Mouse (Mus musculus) forebrain, embryonic 14.5 days (tissue): ENCODE results near the gene Cdc14a. TPM values are rescaled to one million over a fixed set of nuclear protein-coding genes. Genes with fewer than 3 reads are reported as not detected.

Experiments used
- ATAC-seq: fragments of 200-750 bp; cut with Nextera tagmentation; 2 replicates; pipeline ENCODE4 v1.8.0; 2017; ENCODE audit warnings: mild to moderate bottlenecking, moderate library complexity
- DNase-seq: peaks from one replicate; pipeline ENCODE4 v3.0.0-alpha.2; 2015; ENCODE audit warnings: low spot score
- H3K27ac ChIP-seq: fragments of 300-500 bp; sonication (generic); 2 replicates; pipeline ENCODE4 v1.5.1; 2014; ENCODE audit warnings: low read depth, mild to moderate bottlenecking, control low read depth, low read length, moderate library complexity
- H3K27me3 ChIP-seq: fragments of 300-500 bp; sonication (generic); replicated peaks from 2 replicates; pipeline ENCODE4 v1.6.1; 2014; ENCODE audit warnings: low read length, control low read depth, mixed read lengths; ENCODE audit not compliant: control insufficient read depth, insufficient read depth
- H3K36me3 ChIP-seq: fragments of 300-500 bp; sonication (generic); 2 replicates; pipeline ENCODE4 v1.6.1; 2014; ENCODE audit warnings: low read length, control low read depth; ENCODE audit not compliant: control insufficient read depth, insufficient read depth
- H3K4me1 ChIP-seq: fragments of 300-500 bp; sonication (generic); 2 replicates; pipeline ENCODE4 v1.6.1; 2014; ENCODE audit warnings: antibody characterized with exemption, low read length, control low read depth; ENCODE audit not compliant: control insufficient read depth, insufficient read depth
- H3K4me2 ChIP-seq: fragments of 300-500 bp; sonication (generic); 2 replicates; pipeline ENCODE4 v1.6.1; 2014; ENCODE audit warnings: mild to moderate bottlenecking, control low read depth, low read length
- H3K4me3 ChIP-seq: fragments of 300-500 bp; sonication (generic); 2 replicates; pipeline ENCODE4 v1.5.1; 2014; ENCODE audit warnings: low read depth, low read length, control low read depth
- H3K9ac ChIP-seq: fragments of 300-500 bp; sonication (generic); 2 replicates; pipeline ENCODE4 v1.6.1; 2014; ENCODE audit warnings: mild to moderate bottlenecking, low read length, control low read depth, moderate library complexity
- H3K9me3 ChIP-seq: fragments of 300-500 bp; sonication (generic); replicated peaks from 2 replicates; pipeline ENCODE4 v1.6.1; 2016; ENCODE audit warnings: low read length, control low read depth, mixed read lengths; ENCODE audit not compliant: control insufficient read depth
- WGBS: fragments of 180-500 bp; shearing (Covaris S2); extraction: QIAGEN DNeasy Blood & Tissue Kit; methylation state at CpG from one replicate; pipeline ENCODE4 v1.1.7; 2014; 5-methylcytosine and 5-hydroxymethylcytosine counted together
- polyA plus RNA-seq: library from polyadenylated mRNA; unstranded; fragments of >200 nt; fragmentation: Nextera tagmentation; extraction: Ambion mirVana; gene quantifications from 2 replicates; pipeline ENCODE4 v1.2.1, GENCODE M21; 2014

The Cdc14a gene
- polyA plus RNA-seq = 7.4 and 7.7 TPM in 2 replicates

DNA sequence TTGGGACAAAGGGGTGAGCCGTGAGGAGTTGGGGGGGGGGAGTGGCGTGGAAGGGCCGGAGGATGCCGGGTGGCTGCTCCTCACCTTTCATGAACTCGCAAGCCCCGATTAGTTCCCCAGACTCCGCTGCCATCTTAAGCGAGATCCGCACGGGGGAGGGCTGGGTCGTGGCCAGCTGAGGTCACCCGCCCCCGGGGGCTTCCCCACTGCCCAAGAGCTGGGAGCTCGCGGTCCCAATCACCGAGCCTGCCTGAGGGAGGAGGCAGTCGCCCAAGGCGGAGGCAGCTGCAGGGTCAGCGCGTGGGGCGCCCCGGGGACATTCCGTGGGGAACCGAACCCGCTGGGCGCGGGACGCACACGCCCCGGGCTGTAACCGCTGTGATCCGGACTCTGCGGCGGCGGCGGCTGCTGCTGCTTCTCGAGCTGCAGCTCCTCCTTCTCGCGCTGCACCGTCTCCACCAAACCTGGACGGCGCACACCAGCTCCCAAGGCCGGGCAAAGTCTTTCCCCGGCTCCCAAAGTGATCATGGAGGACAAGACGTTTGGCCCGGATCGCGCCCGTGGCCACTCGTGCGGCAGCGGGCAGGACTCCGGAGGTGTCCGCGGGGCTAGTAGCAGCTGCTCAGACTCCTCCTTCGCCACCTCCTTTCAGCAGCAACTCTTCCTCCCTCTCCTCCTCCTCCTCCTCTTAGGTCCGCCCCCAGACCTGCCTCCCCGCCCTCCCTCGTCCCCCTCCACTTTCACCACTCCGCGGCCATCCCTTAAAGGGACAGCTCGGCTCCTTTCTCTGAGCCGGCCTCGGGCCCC is at the start of gene Cdc14a:
Gene Cdc14a, minus strand, starts transcription at position 680 of the 807 bp plus-strand sequence.
- under 1% methylated on average over 50 of the region's 64 CpGs for WGBS
- Histone ChIP-seq H3K9me3 (no peaks in the 10 kb centered on the region), H3K4me1 (peaks cover 12% of the 10 kb centered on the region), H3K27ac (peak within 1 kb of the TSS; percentile 86), H3K27me3 (no peaks in the 10 kb centered on the region), H3K36me3 (peaks cover 2% of the 10 kb centered on the region; the same call in 1 of the 2 replicates), H3K4me3 (peak within 1 kb of the TSS; percentile 97), H3K4me2 (peak within 1 kb of the TSS; percentile 92), H3K9ac (peak within 1 kb of the TSS; percentile 91)
- ATAC-seq = peak; percentile 91
- peak; percentile 95 for DNase-seq

DNA sequence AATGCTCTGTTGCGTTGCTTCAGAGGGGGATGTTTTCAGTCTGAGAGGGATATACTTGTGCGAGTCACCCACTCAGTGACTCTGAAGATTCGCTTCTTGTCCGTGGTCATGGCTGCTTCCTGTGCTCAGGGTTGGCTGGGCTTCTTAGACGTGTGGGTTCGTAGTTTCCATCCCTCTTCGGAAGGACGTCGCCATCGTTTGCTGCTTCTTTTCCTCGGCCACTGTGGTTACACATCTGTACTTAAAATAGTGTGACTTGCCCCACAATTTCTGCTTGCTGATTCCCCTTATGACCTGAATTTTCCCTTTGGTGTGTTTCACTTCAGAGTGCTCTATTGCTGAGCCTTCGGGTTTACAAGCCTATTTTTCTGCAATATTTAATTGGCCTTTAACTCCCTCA is 41.9 kb upstream of the Cdc14a start:
- H3K4me1 ChIP-seq = no peaks in the 10 kb centered on the region
- no peak overlapping the region for H3K4me2 ChIP-seq
- DNase-seq (no peak), ATAC-seq (no peak)
- H3K9me3 ChIP-seq = no peaks in the 10 kb centered on the region
- H3K36me3 ChIP-seq = no peaks in the 10 kb centered on the region
- H3K9ac ChIP-seq = no peak overlapping the region
- H3K27me3 ChIP-seq = no peaks in the 10 kb centered on the region
- WGBS = 93% methylated on average over 12 of the region's 12 CpGs
- no peak overlapping the region for H3K4me3 ChIP-seq
- H3K27ac ChIP-seq = no peak overlapping the region

DNA sequence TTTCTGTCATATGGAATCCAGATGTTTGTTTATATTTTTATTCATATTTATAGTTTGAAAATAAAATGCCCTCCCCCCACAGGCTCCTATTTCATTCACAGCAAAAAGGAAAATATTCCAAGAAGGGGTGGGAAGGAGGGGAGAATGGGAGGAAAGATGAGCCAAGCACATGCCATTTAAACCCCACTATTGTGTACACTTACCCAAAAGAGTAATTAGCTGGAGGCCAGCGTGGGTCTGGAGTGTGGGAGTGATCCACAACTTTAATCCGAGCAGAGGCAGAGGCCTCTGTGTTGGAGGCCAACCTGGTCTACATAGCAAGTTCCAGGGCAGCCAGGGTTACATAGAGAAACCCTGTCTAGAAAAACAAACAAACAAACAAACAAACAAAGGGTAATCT is 40.5 kb upstream of the Cdc14a start:
- DNase-seq (no peak), ATAC-seq (no peak)
- Histone ChIP-seq H3K4me1 (no peaks in the 10 kb centered on the region), H3K27me3 (no peaks in the 10 kb centered on the region), H3K27ac (no peak overlapping the region), H3K4me3 (no peak overlapping the region), H3K9me3 (no peaks in the 10 kb centered on the region), H3K4me2 (no peak overlapping the region), H3K9ac (no peak overlapping the region), H3K36me3 (no peaks in the 10 kb centered on the region)
- 19% methylated on average over 2 of the region's 2 CpGs for WGBS

DNA sequence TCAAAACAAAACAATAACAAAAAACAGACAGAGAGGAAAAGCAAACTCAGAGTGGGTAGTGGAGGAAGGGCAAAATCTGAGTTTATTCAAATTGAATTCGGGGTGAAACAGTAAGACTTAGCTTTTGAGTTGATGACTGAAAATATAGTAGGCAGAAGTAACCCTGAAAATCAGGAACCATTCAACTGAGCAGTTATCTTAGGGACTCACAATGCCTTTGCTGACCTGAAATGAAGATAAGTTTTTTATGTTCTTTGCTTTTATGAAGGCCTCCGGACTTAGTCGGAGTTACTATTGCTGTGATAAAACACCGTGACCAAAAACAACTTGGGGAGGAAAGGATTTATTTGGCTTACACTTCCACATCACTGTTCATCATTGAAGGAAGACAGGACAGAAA is 37.2 kb upstream of the Cdc14a start:
- DNase-seq = no peak
- no peaks in the 10 kb centered on the region for H3K4me1 ChIP-seq
- H3K27me3 ChIP-seq = no peaks in the 10 kb centered on the region
- no peak overlapping the region for H3K9ac ChIP-seq
- 93% methylated on average over 4 of the region's 4 CpGs for WGBS
- H3K4me2 ChIP-seq = no peak overlapping the region
- no peak overlapping the region for H3K27ac ChIP-seq
- ATAC-seq = no peak
- H3K9me3 ChIP-seq = no peaks in the 10 kb centered on the region
- no peaks in the 10 kb centered on the region for H3K36me3 ChIP-seq
- no peak overlapping the region for H3K4me3 ChIP-seq

DNA sequence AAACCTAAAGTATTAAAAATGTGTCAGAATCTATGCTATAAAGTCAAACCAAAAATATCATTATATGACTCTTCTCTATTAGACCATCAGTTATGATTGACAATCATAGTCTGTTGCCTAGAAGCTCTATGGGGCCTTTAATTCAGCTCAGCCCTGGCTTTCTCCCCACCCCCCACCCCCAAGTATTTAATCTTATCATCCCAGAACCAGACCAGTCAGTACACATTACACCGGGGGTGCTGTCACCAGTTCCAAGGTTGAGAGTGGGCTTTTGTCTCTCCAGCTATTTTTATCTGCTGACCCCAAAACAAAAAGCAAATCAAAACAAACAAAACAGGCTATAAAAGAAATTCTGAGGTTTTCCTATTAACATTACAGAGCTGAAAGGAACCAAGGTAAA is 30.7 kb upstream of the Cdc14a start:
- H3K9me3 ChIP-seq = no peaks in the 10 kb centered on the region
- WGBS = 79% methylated on average over 1 of the region's 1 CpGs
- no peak overlapping the region for H3K4me3 ChIP-seq
- no peaks in the 10 kb centered on the region for H3K36me3 ChIP-seq
- H3K27me3 ChIP-seq = no peaks in the 10 kb centered on the region
- H3K4me2 ChIP-seq = no peak overlapping the region
- DNase-seq (no peak), ATAC-seq (no peak)
- H3K4me1 ChIP-seq = no peaks in the 10 kb centered on the region
- H3K27ac ChIP-seq = no peak overlapping the region
- H3K9ac ChIP-seq = no peak overlapping the region

DNA sequence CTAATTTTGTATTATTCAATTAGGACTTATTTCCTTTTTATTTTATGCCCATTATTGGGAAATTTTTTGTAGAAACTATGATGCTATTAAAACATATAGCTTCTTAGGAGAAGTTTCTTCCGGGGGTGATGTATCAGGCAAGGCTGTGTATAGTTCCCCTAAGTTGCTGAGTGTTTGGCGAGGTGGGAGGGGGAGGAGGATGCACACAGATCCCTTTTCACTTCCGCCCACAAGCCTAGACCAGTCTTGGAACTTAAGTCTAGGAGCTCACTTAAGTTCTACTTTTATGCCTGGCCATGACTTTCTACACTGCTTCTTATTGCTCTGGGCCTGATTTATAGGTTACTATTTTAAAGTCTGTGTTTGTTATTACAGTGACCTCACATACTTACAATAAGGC is 26.9 kb upstream of the Cdc14a start:
- DNase-seq (no peak), ATAC-seq (no peak)
- WGBS = 92% methylated on average over 3 of the region's 3 CpGs
- Histone ChIP-seq H3K27ac (no peak overlapping the region), H3K36me3 (no peaks in the 10 kb centered on the region), H3K4me3 (no peak overlapping the region), H3K27me3 (no peaks in the 10 kb centered on the region), H3K4me2 (no peak overlapping the region), H3K9ac (no peak overlapping the region), H3K9me3 (no peaks in the 10 kb centered on the region), H3K4me1 (no peaks in the 10 kb centered on the region)

DNA sequence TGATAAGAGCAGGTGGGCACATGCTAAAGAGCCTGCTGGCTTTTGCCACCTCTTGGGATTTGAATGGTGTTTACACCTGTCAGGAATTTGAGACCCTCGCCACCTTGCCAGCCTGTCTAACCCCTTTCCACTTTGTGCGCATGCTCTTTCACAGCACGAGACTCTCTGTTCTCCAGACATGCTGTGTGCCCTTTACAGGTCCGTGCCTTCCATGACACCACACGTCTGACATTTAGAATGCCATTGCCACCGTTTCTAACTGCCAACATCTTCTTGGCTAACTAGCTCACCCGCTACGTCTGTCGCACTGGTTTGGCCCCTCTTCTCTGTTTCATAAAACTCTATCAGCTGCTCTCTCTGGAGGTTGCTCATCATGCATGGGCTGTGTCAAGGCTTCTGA is 20.5 kb upstream of the Cdc14a start:
- no peaks in the 10 kb centered on the region for H3K9me3 ChIP-seq
- 86% methylated on average over 9 of the region's 9 CpGs for WGBS
- no peaks in the 10 kb centered on the region for H3K36me3 ChIP-seq
- no peak overlapping the region for H3K4me2 ChIP-seq
- no peak for ATAC-seq
- H3K27ac ChIP-seq = no peak overlapping the region
- H3K4me1 ChIP-seq = no peaks in the 10 kb centered on the region
- H3K4me3 ChIP-seq = no peak overlapping the region
- H3K9ac ChIP-seq = no peak overlapping the region
- DNase-seq = no peak
- H3K27me3 ChIP-seq = no peaks in the 10 kb centered on the region

DNA sequence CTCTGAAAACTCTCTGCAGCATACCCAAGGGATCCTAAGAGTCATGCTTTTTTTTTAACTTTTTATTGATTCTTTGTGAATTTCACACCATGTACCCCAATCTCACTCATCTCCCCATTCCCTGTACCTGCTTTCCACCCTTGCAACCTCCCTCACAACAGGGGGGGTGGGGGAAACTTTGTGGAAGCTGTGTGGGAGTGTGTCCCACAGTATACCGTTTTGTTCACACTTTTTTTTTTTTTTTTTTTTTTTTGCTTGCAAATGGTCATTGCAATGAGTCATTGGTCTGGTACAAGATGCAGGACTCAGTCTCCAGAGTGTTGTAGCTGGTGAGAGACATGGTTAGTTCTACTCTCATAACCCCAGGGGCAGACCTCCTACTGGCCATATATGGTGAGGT is 19.0 kb upstream of the Cdc14a start:
- Histone ChIP-seq H3K4me2 (no peak overlapping the region), H3K4me3 (no peak overlapping the region), H3K4me1 (no peaks in the 10 kb centered on the region), H3K36me3 (no peaks in the 10 kb centered on the region), H3K9ac (no peak overlapping the region), H3K9me3 (no peaks in the 10 kb centered on the region), H3K27me3 (no peaks in the 10 kb centered on the region), H3K27ac (no peak overlapping the region)
- 88% methylated on average over 1 of the region's 1 CpGs for WGBS
- ATAC-seq = no peak
- DNase-seq = no peak

DNA sequence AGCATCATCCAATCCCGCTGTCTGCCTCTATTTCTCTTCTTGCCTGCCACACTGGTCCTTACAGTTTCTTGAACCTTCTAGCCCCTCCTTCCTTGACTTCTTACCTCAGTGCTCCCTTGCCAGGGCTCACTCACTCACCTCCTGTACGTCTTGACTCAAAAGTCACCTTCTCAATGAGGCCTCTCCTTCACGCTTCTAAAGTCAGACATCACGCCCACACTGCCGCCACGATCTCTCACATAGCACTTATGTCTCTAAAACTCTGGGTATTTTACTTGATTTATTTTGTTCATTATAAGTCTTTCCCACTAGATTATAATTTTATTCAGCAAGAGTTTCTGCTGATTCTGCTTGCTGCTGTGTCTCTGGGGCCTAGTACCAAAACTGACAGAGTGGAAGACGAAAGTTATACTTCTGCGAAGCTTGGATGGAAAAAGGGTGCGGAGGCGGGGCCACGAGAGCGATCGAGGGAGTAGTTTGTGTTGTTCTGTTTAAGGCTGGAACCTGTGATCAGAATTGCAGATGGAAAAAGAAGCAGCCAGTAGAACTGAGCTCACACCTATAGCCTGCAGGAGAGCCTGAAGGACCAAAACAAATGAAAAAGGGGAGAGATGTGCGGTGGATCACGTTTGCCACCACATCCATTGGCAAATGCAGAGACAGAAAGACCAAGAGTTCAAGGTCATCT is 17.8 kb upstream of the Cdc14a start:
- Histone ChIP-seq H3K9ac (no peak overlapping the region), H3K4me3 (no peak overlapping the region), H3K9me3 (no peaks in the 10 kb centered on the region), H3K27ac (no peak overlapping the region), H3K36me3 (no peaks in the 10 kb centered on the region), H3K4me1 (no peaks in the 10 kb centered on the region), H3K4me2 (no peak overlapping the region), H3K27me3 (no peaks in the 10 kb centered on the region)
- DNase-seq (no peak), ATAC-seq (no peak)
- 92% methylated on average over 15 of the region's 15 CpGs for WGBS
